In genomic region chr17:68978151-68978550, GRCm38 (mm10) we compare ENCODE assay signal across 21 mouse cellular contexts.
DNase-seq lines count a peak whose midpoint lies in the region; ATAC-seq and TF ChIP-seq lines count a peak whose summit lies in the region.
"Had no signal": no experiment of that assay in that cellular context is flagged by ENCODE, and none has a peak within 500 bp of the region (broad histone marks: within the 10 kb centered on the region; RNA-seq: fewer than 3 reads in every experiment).

No protein-coding gene starts in this region.

- no peak overlapping the region for H3K27ac ChIP-seq in heart, embryonic 12.5 days (ENCODE audit: poor library complexity, severe bottlenecking)
- no peak overlapping the region for H3K27ac ChIP-seq in lung, embryonic 14.5 days (ENCODE audit: low read depth)
- H3K27ac ChIP-seq: embryonic facial prominence, embryonic 15.5 days; forebrain, embryonic 10.5 days; gastrocnemius, adult 2 months; heart, embryonic 15.5 days; hindbrain, embryonic 12.5 days had no signal

- no peak for ATAC-seq in heart, embryonic 12.5 days (ENCODE audit: insufficient number of reproducible peaks, low FRiP score)
- no peak for ATAC-seq in lung, embryonic 14.5 days (ENCODE audit: insufficient read depth)
- ATAC-seq in megakaryocyte, adult 5-6 weeks (ENCODE audit: poor library complexity, severe bottlenecking) = no peak
- ATAC-seq: forebrain, embryonic 14.5 days; hindbrain, embryonic 16.5 days; inflammation-experienced regulatory T-cells, adult 6 months had no signal

- no peaks in the 10 kb centered on the region for H3K9me3 ChIP-seq in heart, embryonic 12.5 days (replicated peaks)
- H3K9me3 ChIP-seq in lung, embryonic 14.5 days (ENCODE audit: low read depth, low read length) = no peaks in the 10 kb centered on the region
- H3K9me3 ChIP-seq in megakaryocyte, embryonic 14.5 days = peaks cover 55% of the 10 kb centered on the region
- H3K9me3 ChIP-seq: embryonic facial prominence, embryonic 15.5 days; forebrain, embryonic 10.5 days; heart, embryonic 15.5 days; hindbrain, embryonic 12.5 days had no signal

- 79% methylated on average over 9 of the region's 9 CpGs for WGBS in heart, embryonic 12.5 days
- WGBS in lung, embryonic 14.5 days = 78% methylated on average over 9 of the region's 9 CpGs

- no peaks in the 10 kb centered on the region for H3K27me3 ChIP-seq in heart, embryonic 12.5 days (replicated peaks)
- no peaks in the 10 kb centered on the region for H3K27me3 ChIP-seq in lung, embryonic 14.5 days (ENCODE audit: insufficient read depth, low read length)
- H3K27me3 ChIP-seq in megakaryocyte, embryonic 14.5 days (replicated peaks) = no peaks in the 10 kb centered on the region
- H3K27me3 ChIP-seq: embryonic facial prominence, embryonic 15.5 days; heart, embryonic 15.5 days; hindbrain, embryonic 12.5 days had no signal

- H3K4me3 ChIP-seq in heart, embryonic 12.5 days = no peak overlapping the region
- no peak overlapping the region for H3K4me3 ChIP-seq in lung, embryonic 14.5 days (ENCODE audit: low read depth, low read length)
- H3K4me3 ChIP-seq in megakaryocyte, embryonic 14.5 days (replicated peaks) = peak overlapping the region; percentile 33
- H3K4me3 ChIP-seq: embryonic facial prominence, embryonic 15.5 days; erythroblast, embryonic 14.5 days; forebrain, embryonic 10.5 days; gastrocnemius, adult 2 months; heart, embryonic 15.5 days; hindbrain, embryonic 12.5 days had no signal

- no peak overlapping the region for H3K9ac ChIP-seq in heart, embryonic 12.5 days
- no peak overlapping the region for H3K9ac ChIP-seq in lung, embryonic 14.5 days
- H3K9ac ChIP-seq: embryonic facial prominence, embryonic 15.5 days; heart, embryonic 15.5 days; hindbrain, embryonic 12.5 days had no signal

- no peak overlapping the region for H3K4me2 ChIP-seq in heart, embryonic 12.5 days
- H3K4me2 ChIP-seq in lung, embryonic 14.5 days = no peak overlapping the region
- H3K4me2 ChIP-seq: embryonic facial prominence, embryonic 15.5 days; heart, embryonic 15.5 days; hindbrain, embryonic 12.5 days had no signal

- no peak for TF ChIP-seq CTCF in lung, embryonic 14.5 days (IDR thresholded peaks at IDR 0.05; ENCODE audit: low read depth)

- no peaks in the 10 kb centered on the region for H3K4me1 ChIP-seq in heart, embryonic 12.5 days (replicated peaks)
- H3K4me1 ChIP-seq in lung, embryonic 14.5 days (ENCODE audit: insufficient read depth) = no peaks in the 10 kb centered on the region
- no peaks in the 10 kb centered on the region for H3K4me1 ChIP-seq in megakaryocyte, embryonic 14.5 days
- H3K4me1 ChIP-seq: embryonic facial prominence, embryonic 15.5 days; heart, embryonic 15.5 days; hindbrain, embryonic 12.5 days had no signal

- peak; percentile 55 for DNase-seq in heart, adult 11 months
- DNase-seq in lung, embryonic 14.5 days = peak; percentile 11
- no peak for DNase-seq in lung, postnatal 4 days
- DNase-seq: adrenal gland, adult 2 months; adrenal gland, postnatal 25 days; cerebellum, adult 8-10 months; embryo, embryonic 11 days; gastrocnemius, adult 2 months; gastrocnemius, postnatal 25 days; heart, postnatal 36 days had no signal

- H3K36me3 ChIP-seq in heart, embryonic 12.5 days = no peaks in the 10 kb centered on the region
- no peaks in the 10 kb centered on the region for H3K36me3 ChIP-seq in lung, embryonic 14.5 days (ENCODE audit: insufficient read depth)
- no peaks in the 10 kb centered on the region for H3K36me3 ChIP-seq in megakaryocyte, embryonic 14.5 days (replicated peaks; ENCODE audit: low read length)
- H3K36me3 ChIP-seq: embryonic facial prominence, embryonic 15.5 days; forebrain, embryonic 10.5 days; heart, embryonic 15.5 days; hindbrain, embryonic 12.5 days had no signal

Comparison
In these comparisons a context has a peak if more than half of its experiments do, and no peak if none do; other contexts are left out.
1. DNase-seq: peak in heart, adult 11 months (single experiment) and lung, embryonic 14.5 days (single experiment); none in lung, postnatal 4 days (0 of 2).